Mouse (Mus musculus) ES-Bruce4 (cell line): ENCODE measurements around the gene Mybpc1. TPM values are rescaled to one million over a fixed set of nuclear protein-coding genes. Genes with fewer than 3 reads are reported as not detected.

Experiments used
- H3K27ac ChIP-seq: 2 replicates; pipeline ENCODE4 v1.5.1; 2012; ENCODE audit warnings: low read length, inconsistent platforms; ENCODE audit not compliant: insufficient read depth
- H3K27me3 ChIP-seq: 2 replicates; pipeline ENCODE4 v1.6.1; 2012; ENCODE audit warnings: mild to moderate bottlenecking, low read length, inconsistent platforms; ENCODE audit not compliant: control insufficient read depth, poor library complexity, insufficient read depth, severe bottlenecking
- H3K36me3 ChIP-seq: 2 replicates; pipeline ENCODE4 v1.6.1; 2012; ENCODE audit warnings: inconsistent platforms, mild to moderate bottlenecking, low read length, moderate library complexity; ENCODE audit not compliant: control insufficient read depth, poor library complexity, insufficient read depth, severe bottlenecking
- H3K4me1 ChIP-seq: one replicate; pipeline ENCODE4 v1.8.1; 2011; ENCODE audit warnings: low read length; ENCODE audit not compliant: control insufficient read depth, insufficient read depth
- H3K4me3 ChIP-seq: 2 replicates; pipeline ENCODE4 v1.5.1; 2011; ENCODE audit warnings: low read depth, mild to moderate bottlenecking, low read length
- H3K9ac ChIP-seq: 2 replicates; pipeline ENCODE4 v1.6.1; 2012; ENCODE audit warnings: low read depth, mild to moderate bottlenecking, inconsistent platforms; ENCODE audit not compliant: poor library complexity, severe bottlenecking
- H3K9me3 ChIP-seq: replicated peaks from 2 replicates; pipeline ENCODE4 v1.6.1; 2012; ENCODE audit warnings: mild to moderate bottlenecking, low read length, inconsistent platforms; ENCODE audit not compliant: control insufficient read depth, poor library complexity, insufficient read depth, severe bottlenecking
- CTCF ChIP-seq: IDR thresholded peaks from one replicate; pipeline ENCODE4 v1.8.1; 2011; ENCODE audit warnings: low read depth, low read length
- EP300 ChIP-seq: IDR thresholded peaks from 2 replicates; pipeline ENCODE4 v1.6.1; 2011; ENCODE audit warnings: low read depth, low read length; ENCODE audit not compliant: insufficient read depth
- POLR2A ChIP-seq: IDR thresholded peaks from one replicate; pipeline ENCODE4 v1.8.1; 2011; ENCODE audit warnings: low read length; ENCODE audit not compliant: insufficient read depth
- polyA plus RNA-seq: library from polyadenylated mRNA; stranded (reverse); fragments of >200 nt; gene quantifications from 2 replicates; pipeline ENCODE4 v1.2.4, GENCODE M21; 2011; ENCODE audit warnings: low read depth; ENCODE audit not compliant: missing spikeins, insufficient read depth, insufficient read length

Gene Mybpc1
- polyA plus RNA-seq, 1 experiment: not detected

DNA sequence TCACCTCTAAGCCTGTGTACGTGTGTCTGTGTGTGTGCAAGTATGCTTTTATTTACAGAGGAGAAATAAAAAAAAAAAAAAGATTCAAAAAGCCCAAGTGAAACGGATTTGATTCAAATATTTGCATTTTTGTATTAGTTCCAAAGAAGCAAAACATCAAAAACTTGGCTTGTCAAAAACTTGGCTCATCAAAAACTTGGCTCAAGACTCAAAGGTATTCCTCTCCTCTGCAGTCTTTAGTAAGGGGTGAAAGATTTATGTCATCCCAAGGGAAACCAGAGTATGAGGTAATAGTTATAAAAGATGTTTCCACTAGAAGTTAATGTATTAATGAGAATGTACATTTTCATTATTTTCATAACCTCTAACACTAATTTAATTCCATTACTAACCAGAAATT, 1.2 kb downstream of the Mybpc1 start:
- Histone ChIP-seq H3K27me3 (no peaks in the 10 kb centered on the region), H3K27ac (no peak overlapping the region), H3K9me3 (no peaks in the 10 kb centered on the region), H3K9ac (no peak overlapping the region), H3K4me3 (no peak overlapping the region), H3K4me1 (no peaks in the 10 kb centered on the region), H3K36me3 (no peaks in the 10 kb centered on the region)
- TF ChIP-seq EP300 (no peak), POLR2A (no peak), CTCF (no peak)

DNA sequence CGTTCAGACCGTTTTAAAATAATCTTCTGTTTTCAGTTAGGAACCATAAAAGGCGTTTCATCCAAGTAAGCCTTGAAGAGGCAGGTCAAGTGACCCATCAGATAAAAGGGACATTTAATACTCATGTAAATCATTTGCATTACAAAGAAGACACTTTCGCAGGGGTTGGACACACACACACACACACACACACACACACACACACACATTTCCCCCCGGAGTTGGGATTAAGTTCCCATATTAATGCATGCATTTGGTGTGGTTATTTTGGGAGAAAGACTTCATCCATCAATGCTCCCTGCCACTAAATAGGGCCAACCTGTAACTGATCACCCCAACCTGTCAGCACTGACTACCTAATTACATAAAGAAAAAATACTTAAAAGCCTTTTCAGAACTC, 1.7 kb downstream of the Mybpc1 start:
- Histone ChIP-seq H3K9me3 (no peaks in the 10 kb centered on the region), H3K27ac (no peak overlapping the region), H3K27me3 (no peaks in the 10 kb centered on the region), H3K36me3 (no peaks in the 10 kb centered on the region), H3K4me3 (no peak overlapping the region), H3K9ac (no peak overlapping the region), H3K4me1 (no peaks in the 10 kb centered on the region)
- TF ChIP-seq POLR2A (no peak), CTCF (no peak), EP300 (no peak)

DNA sequence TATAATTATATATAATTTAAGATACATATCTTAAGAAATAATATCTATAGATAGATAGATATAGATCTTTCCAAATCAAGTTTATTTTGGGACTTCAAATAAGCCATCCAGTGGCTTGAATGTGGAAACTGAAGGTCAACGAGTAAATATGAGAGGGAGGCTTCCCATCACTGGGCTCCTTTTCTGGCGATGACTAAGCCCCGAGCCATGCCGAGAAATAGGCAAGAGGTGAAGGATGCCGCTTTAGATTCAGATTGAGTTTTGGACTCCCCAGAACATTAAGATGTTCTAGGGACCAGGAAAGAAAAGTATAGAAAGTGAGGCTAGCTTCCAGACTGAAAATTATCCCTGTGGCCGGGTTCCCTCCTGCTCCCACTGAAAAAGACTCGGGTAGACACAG, 4.4 kb downstream of the Mybpc1 start:
- H3K27ac ChIP-seq: no peak overlapping the region

GRCm38 (mm10) chr10:88592316-88592715, 12.6 kb downstream of the Mybpc1 start:
- H3K9me3 ChIP-seq: no peaks in the 10 kb centered on the region
- H3K4me3 ChIP-seq: no peak overlapping the region
- H3K9ac ChIP-seq: no peak overlapping the region
- H3K36me3 ChIP-seq: no peaks in the 10 kb centered on the region
- TF ChIP-seq POLR2A (no peak), CTCF (no peak)
- H3K27ac ChIP-seq: no peak overlapping the region
- H3K4me1 ChIP-seq: no peaks in the 10 kb centered on the region
- H3K27me3 ChIP-seq: no peaks in the 10 kb centered on the region

More for the DNA sequence above, 4.4 kb downstream of the Mybpc1 start:
- no peak overlapping the region for H3K4me3 ChIP-seq
- no peak overlapping the region for H3K9ac ChIP-seq
- TF ChIP-seq CTCF (no peak), POLR2A (no peak), EP300 (no peak)
- no peaks in the 10 kb centered on the region for H3K27me3 ChIP-seq
- no peaks in the 10 kb centered on the region for H3K36me3 ChIP-seq
- H3K9me3 ChIP-seq: no peaks in the 10 kb centered on the region
- no peaks in the 10 kb centered on the region for H3K4me1 ChIP-seq

- no peak overlapping the region for H3K27ac ChIP-seq
- TF ChIP-seq CTCF (no peak), POLR2A (no peak), EP300 (no peak)
These were observed 13.9 kb downstream of the Mybpc1 start for GRCm38 (mm10) chr10:88591042-88591441.

GRCm38 (mm10) chr10:88584469-88584868, 20.5 kb downstream of the Mybpc1 start:
- no peaks in the 10 kb centered on the region for H3K9me3 ChIP-seq
- no peak for TF ChIP-seq CTCF
- TF ChIP-seq POLR2A: no peak
- no peak for TF ChIP-seq EP300
- H3K4me1 ChIP-seq: no peaks in the 10 kb centered on the region
- no peak overlapping the region for H3K27ac ChIP-seq
- no peak overlapping the region for H3K9ac ChIP-seq
- no peak overlapping the region for H3K4me3 ChIP-seq
- no peaks in the 10 kb centered on the region for H3K36me3 ChIP-seq
- no peaks in the 10 kb centered on the region for H3K27me3 ChIP-seq

More at GRCm38 (mm10) chr10:88591042-88591441, 13.9 kb downstream of the Mybpc1 start:
- Histone ChIP-seq H3K9me3 (no peaks in the 10 kb centered on the region), H3K36me3 (no peaks in the 10 kb centered on the region), H3K27me3 (no peaks in the 10 kb centered on the region), H3K9ac (no peak overlapping the region), H3K4me3 (no peak overlapping the region), H3K4me1 (no peaks in the 10 kb centered on the region)
